11 mouse cellular contexts compared by ENCODE assay signal in the genomic region with DNA sequence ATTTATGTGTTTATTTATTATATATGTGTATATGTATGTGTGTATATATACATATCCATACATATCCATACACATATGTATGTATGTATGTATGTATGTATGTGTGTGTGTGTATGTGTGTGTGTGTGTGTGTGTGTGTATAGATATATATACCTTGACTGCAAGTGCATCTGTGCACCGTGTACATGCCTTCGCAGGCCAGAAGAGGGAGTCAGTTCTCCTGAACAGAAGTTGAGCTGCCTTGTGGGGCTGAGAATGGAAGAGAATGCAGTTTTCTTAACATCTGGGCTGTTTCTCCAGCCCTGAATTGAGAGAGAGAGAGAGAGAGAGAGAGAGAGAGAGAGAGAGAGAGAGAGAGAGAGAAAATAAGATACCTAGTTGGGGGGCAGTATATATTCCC. TPM values are rescaled to one million over a fixed set of nuclear protein-coding genes. Genes with fewer than 3 reads are reported as not detected.
DNase-seq lines count a peak whose midpoint lies in the region; ATAC-seq and TF ChIP-seq lines count a peak whose summit lies in the region.
"Had no signal": no experiment of that assay in that cellular context is flagged by ENCODE, and none has a peak within 500 bp of the region (broad histone marks: within the 10 kb centered on the region; RNA-seq: fewer than 3 reads in every experiment).

No protein-coding gene starts in this region.

- 53% methylated on average over 2 of the region's 2 CpGs for WGBS in embryonic facial prominence, embryonic 14.5 days

- no peak for TF ChIP-seq EP300 in ES-Bruce4 (IDR thresholded peaks at IDR 0.05; ENCODE audit: insufficient read depth, low read depth, low read length)

- H3K9ac ChIP-seq in ES-Bruce4 (ENCODE audit: low read depth, poor library complexity, severe bottlenecking) = no peak overlapping the region
- no peak overlapping the region for H3K9ac ChIP-seq in embryonic facial prominence, embryonic 14.5 days (ENCODE audit: low read depth, low read length)
- H3K9ac ChIP-seq: liver, embryonic 15.5 days had no signal

- no peaks in the 10 kb centered on the region for H3K27me3 ChIP-seq in ES-Bruce4 (ENCODE audit: control insufficient read depth, insufficient read depth, low read length, poor library complexity, severe bottlenecking)
- no peaks in the 10 kb centered on the region for H3K27me3 ChIP-seq in embryonic facial prominence, embryonic 14.5 days (replicated peaks; ENCODE audit: control insufficient read depth, insufficient read depth, low read length)
- H3K27me3 ChIP-seq: liver, embryonic 15.5 days had no signal

- no peak for TF ChIP-seq POLR2A in ES-Bruce4 (IDR thresholded peaks at IDR 0.05; ENCODE audit: insufficient read depth, low read length)

- no peaks in the 10 kb centered on the region for H3K36me3 ChIP-seq in ES-Bruce4 (ENCODE audit: control insufficient read depth, insufficient read depth, low read length, poor library complexity, severe bottlenecking)
- H3K36me3 ChIP-seq in embryonic facial prominence, embryonic 14.5 days (ENCODE audit: control insufficient read depth, insufficient read depth, low read length) = no peaks in the 10 kb centered on the region
- H3K36me3 ChIP-seq: liver, embryonic 15.5 days had no signal

- peak; percentile 43 to 56 for DNase-seq in kidney, postnatal 25 days
- DNase-seq in kidney, adult 11 months = no peak
- DNase-seq in A20 (ENCODE audit: low read depth, low spot score) = peak; percentile 78
- DNase-seq in embryonic facial prominence, embryonic 14.5 days (ENCODE audit: low spot score) = peak; percentile 25
- DNase-seq in ovary, postnatal 36 days (ENCODE audit: low spot score) = no peak
- DNase-seq in layer of hippocampus, postnatal 25 days (ENCODE audit: extremely low spot score in 1 of 2, low spot score in 1 of 2) = no peak
- DNase-seq in layer of hippocampus, adult 9-10 months (ENCODE audit: low spot score) = no peak
- DNase-seq: gastrocnemius, postnatal 14 days had no signal

- no peak overlapping the region for H3K27ac ChIP-seq in ES-Bruce4 (ENCODE audit: insufficient read depth, low read length)
- no peak overlapping the region for H3K27ac ChIP-seq in embryonic facial prominence, embryonic 14.5 days (replicated peaks; ENCODE audit: low read depth, low read length)
- H3K27ac ChIP-seq: liver, embryonic 15.5 days had no signal

- ATAC-seq in embryonic facial prominence, embryonic 14.5 days (ENCODE audit: low read depth) = no peak

- no peaks in the 10 kb centered on the region; the same call in 1 of the 2 replicates for H3K9me3 ChIP-seq in ES-Bruce4 (replicated peaks; ENCODE audit: control insufficient read depth, insufficient read depth, low read length, poor library complexity, severe bottlenecking)
- H3K9me3 ChIP-seq in embryonic facial prominence, embryonic 14.5 days (ENCODE audit: control insufficient read depth, low read length) = no peaks in the 10 kb centered on the region
- H3K9me3 ChIP-seq: liver, embryonic 15.5 days had no signal

- H3K4me2 ChIP-seq in embryonic facial prominence, embryonic 14.5 days (ENCODE audit: low read depth, low read length) = no peak overlapping the region
- H3K4me2 ChIP-seq: liver, embryonic 15.5 days had no signal

- TF ChIP-seq CTCF in ES-Bruce4 (IDR thresholded peaks at IDR 0.05; ENCODE audit: low read depth, low read length) = peak; percentile 74

- peaks cover 5% of the 10 kb centered on the region for H3K4me1 ChIP-seq in ES-Bruce4 (ENCODE audit: control insufficient read depth, insufficient read depth, low read length)
- H3K4me1 ChIP-seq in embryonic facial prominence, embryonic 14.5 days (ENCODE audit: control insufficient read depth, insufficient read depth, low read length) = no peaks in the 10 kb centered on the region; the same call in 1 of the 2 replicates
- H3K4me1 ChIP-seq: liver, embryonic 15.5 days had no signal

- no peak overlapping the region for H3K4me3 ChIP-seq in ES-Bruce4 (ENCODE audit: low read depth, low read length)
- no peak overlapping the region for H3K4me3 ChIP-seq in embryonic facial prominence, embryonic 14.5 days (ENCODE audit: low read depth, low read length)
- H3K4me3 ChIP-seq: erythroblast, embryonic 14.5 days; liver, embryonic 15.5 days had no signal

RNA-seq across cellular contexts. Expression of a gene that starts 6.2 kb away (rescaled TPM):
- polyA plus RNA-seq in ES-Bruce4 (2011; ENCODE audit: insufficient read depth, insufficient read length, low read depth, missing spikeins) = 91.4 and 96.5 TPM in 2 replicates
- 24.9 and 28.5 TPM in 2 replicates for polyA plus RNA-seq in embryonic facial prominence, embryonic 14.5 days (2014; fragmentation: Nextera tagmentation; extraction: Ambion mirVana)
- total RNA-seq in layer of hippocampus, postnatal 25 days (2021) = 10 to 100 TPM; 42.3 to 42.5 TPM

Comparison
In these comparisons a context has a peak if more than half of its experiments do, and no peak if none do; other contexts are left out.
1. DNase-seq: peak in kidney, postnatal 25 days (2 of 2), A20 (single experiment) and embryonic facial prominence, embryonic 14.5 days (single experiment); none in kidney, adult 11 months (single experiment), ovary, postnatal 36 days (single experiment), layer of hippocampus, postnatal 25 days (0 of 2) and layer of hippocampus, adult 9-10 months (single experiment).